In the genomic region with DNA sequence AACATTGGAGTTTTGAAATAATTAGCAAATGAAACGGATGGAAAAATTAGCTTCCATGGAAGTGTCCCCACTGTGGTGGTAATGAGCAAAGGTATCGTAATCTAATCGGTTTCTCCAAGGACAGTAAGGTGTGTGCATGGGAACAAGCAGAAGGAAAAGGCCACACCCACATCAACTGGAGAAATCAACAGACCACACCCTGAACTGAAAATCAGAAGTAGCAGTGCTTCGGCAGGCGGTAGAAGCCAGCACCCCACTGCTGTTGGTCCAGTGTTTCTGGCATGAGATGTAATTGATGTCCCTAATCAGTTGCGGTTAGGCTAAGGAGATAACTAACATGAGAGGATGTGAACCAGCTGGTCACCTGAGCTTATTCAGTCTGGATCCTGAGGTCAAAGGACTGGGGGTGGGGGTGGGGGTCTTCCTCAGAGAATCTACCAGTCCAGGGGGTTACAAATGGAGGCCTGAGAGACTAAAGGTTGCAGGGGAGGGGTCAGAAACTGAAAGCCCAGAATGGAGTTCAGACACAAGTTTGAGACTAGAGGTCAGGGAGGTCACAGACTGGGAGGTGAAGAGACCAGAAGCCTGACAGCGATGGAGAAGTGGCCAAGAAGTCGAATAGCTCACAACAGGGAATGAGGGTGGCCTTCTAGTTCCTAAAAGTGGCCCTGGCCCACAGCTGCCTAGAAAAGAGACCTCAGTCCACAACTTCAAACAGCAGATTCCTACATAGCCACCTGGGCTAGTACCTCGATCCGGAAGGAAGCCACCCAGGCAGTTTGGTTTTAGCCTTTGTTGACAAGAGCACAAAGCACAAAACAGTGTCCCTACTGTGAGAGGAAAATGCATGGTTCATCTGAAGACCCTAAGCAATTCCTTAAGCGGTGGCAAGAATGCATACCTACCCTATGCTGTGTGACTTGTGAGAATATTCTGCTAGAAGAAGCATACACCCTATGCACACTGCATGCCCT, we compare ENCODE assay signal across 32 mouse cellular contexts. TPM values are rescaled to one million over a fixed set of nuclear protein-coding genes. Genes with fewer than 3 reads are reported as not detected.
A peak's percentile ranks its signal among the peaks of the same experiment; 100 is the strongest.
DNase-seq lines count a peak whose midpoint lies in the region; ATAC-seq and TF ChIP-seq lines count a peak whose summit lies in the region.
"Had no signal": no experiment of that assay in that cellular context is flagged by ENCODE, and none has a peak within 500 bp of the region (broad histone marks: within the 10 kb centered on the region; RNA-seq: fewer than 3 reads in every experiment).

No protein-coding gene starts in this region.

- H3K36me3 ChIP-seq in thymus, adult 2 months (ENCODE audit: control insufficient read depth, insufficient read depth, low read length) = no peaks in the 10 kb centered on the region
- H3K36me3 ChIP-seq in intestine, postnatal 0 days (ENCODE audit: control insufficient read depth, insufficient read depth) = no peaks in the 10 kb centered on the region
- H3K36me3 ChIP-seq in midbrain, postnatal 0 days (ENCODE audit: insufficient read depth, low read length) = no peaks in the 10 kb centered on the region
- no peaks in the 10 kb centered on the region for H3K36me3 ChIP-seq in heart, embryonic 11.5 days (ENCODE audit: control insufficient read depth, insufficient read depth, low read length)
- H3K36me3 ChIP-seq: heart, embryonic 12.5 days; limb, embryonic 10.5 days; liver, embryonic 15.5 days; lung, embryonic 15.5 days; neural tube, embryonic 13.5 days had no signal

- 0 out of 2 replicates have a peak, but pooled peaks have one; percentile 6 for ATAC-seq in intestine, postnatal 0 days
- no peak for ATAC-seq in midbrain, postnatal 0 days (ENCODE audit: low FRiP score)
- no peak for ATAC-seq in heart, embryonic 11.5 days (replicated peaks; ENCODE audit: insufficient number of reproducible peaks, low FRiP score, low TSS enrichment)
- ATAC-seq: forebrain, embryonic 14.5 days had no signal

- H3K27ac ChIP-seq in thymus, adult 2 months (ENCODE audit: control insufficient read depth, insufficient read depth, low read length) = peak overlapping the region; percentile 81
- H3K27ac ChIP-seq in intestine, postnatal 0 days (ENCODE audit: low read depth, low read length) = no peak overlapping the region
- no peak overlapping the region for H3K27ac ChIP-seq in midbrain, postnatal 0 days (ENCODE audit: low read depth, low read length)
- no peak overlapping the region for H3K27ac ChIP-seq in heart, embryonic 11.5 days (ENCODE audit: low read depth, low read length)
- H3K27ac ChIP-seq: layer of hippocampus, adult 2 months; limb, embryonic 10.5 days; liver, embryonic 15.5 days; lung, embryonic 15.5 days; neural tube, embryonic 13.5 days had no signal

- no peak overlapping the region for H3K4me3 ChIP-seq in thymus, adult 2 months (ENCODE audit: control insufficient read depth, insufficient read depth, low read length)
- no peak overlapping the region for H3K4me3 ChIP-seq in intestine, postnatal 0 days (ENCODE audit: low read depth, low read length)
- H3K4me3 ChIP-seq in midbrain, postnatal 0 days (ENCODE audit: low read depth, low read length) = no peak overlapping the region
- no peak overlapping the region for H3K4me3 ChIP-seq in heart, embryonic 11.5 days (ENCODE audit: low read depth, low read length)
- H3K4me3 ChIP-seq: heart, embryonic 12.5 days; layer of hippocampus, adult 2 months; limb, embryonic 10.5 days; liver, embryonic 15.5 days; lung, embryonic 15.5 days; myocyte; neural tube, embryonic 13.5 days had no signal

- TF ChIP-seq POLR2A in thymus, adult 2 months (IDR thresholded peaks at IDR 0.05; ENCODE audit: control insufficient read depth, extremely low read depth, insufficient read depth, low read length, poor library complexity) = no peak

- 83% methylated on average over 11 of the region's 11 CpGs for WGBS in thymus, adult 2 months
- WGBS in intestine, postnatal 0 days = 50% methylated on average over 11 of the region's 11 CpGs
- 52% methylated on average over 11 of the region's 11 CpGs for WGBS in midbrain, postnatal 0 days
- 62% methylated on average over 11 of the region's 11 CpGs for WGBS in heart, embryonic 11.5 days (ENCODE audit: insufficient replicate concordance)

- peaks cover 39% of the 10 kb centered on the region for H3K4me1 ChIP-seq in thymus, adult 2 months (replicated peaks; ENCODE audit: control insufficient read depth, insufficient read depth, low read length)
- H3K4me1 ChIP-seq in intestine, postnatal 0 days (replicated peaks; ENCODE audit: control insufficient read depth, insufficient read depth, low read length) = no peaks in the 10 kb centered on the region; the same call in 1 of the 2 replicates
- H3K4me1 ChIP-seq in midbrain, postnatal 0 days (ENCODE audit: insufficient read depth, low read length) = no peaks in the 10 kb centered on the region
- no peaks in the 10 kb centered on the region; the same call in 1 of the 2 replicates for H3K4me1 ChIP-seq in heart, embryonic 11.5 days (ENCODE audit: control insufficient read depth, insufficient read depth, low read length)
- H3K4me1 ChIP-seq: heart, embryonic 12.5 days; limb, embryonic 10.5 days; lung, embryonic 15.5 days had no signal

- no peak for DNase-seq in thymus, adult 2 months
- DNase-seq in thymus, postnatal 4 days = no peak
- peak; percentile 93 for DNase-seq in R1 (ENCODE audit: low read depth, low spot score)
- DNase-seq in adrenal gland, postnatal 14 days = no peak
- DNase-seq in midbrain, postnatal 0 days (ENCODE audit: low spot score) = no peak
- DNase-seq: adrenal gland, adult 2 months; cerebellum, adult 18-20 months; cerebellum, postnatal 14 days; heart, postnatal 10 days; kidney, adult 2 months; kidney, postnatal 14 days; liver; lung, postnatal 36 days; midbrain, embryonic 14.5 days; right cerebral cortex, adult 18-20 months; right cerebral cortex, postnatal 4 days; thymus, postnatal 25 days had no signal

- no peaks in the 10 kb centered on the region for H3K9me3 ChIP-seq in intestine, postnatal 0 days (ENCODE audit: control insufficient read depth)
- no peaks in the 10 kb centered on the region for H3K9me3 ChIP-seq in midbrain, postnatal 0 days (ENCODE audit: low read length)
- no peaks in the 10 kb centered on the region for H3K9me3 ChIP-seq in heart, embryonic 11.5 days (replicated peaks; ENCODE audit: control insufficient read depth, low read length)
- H3K9me3 ChIP-seq: heart, embryonic 12.5 days; limb, embryonic 10.5 days; liver, embryonic 15.5 days; lung, embryonic 15.5 days; neural tube, embryonic 13.5 days had no signal

- H3K9ac ChIP-seq in intestine, postnatal 0 days (ENCODE audit: low read depth, low read length) = no peak overlapping the region
- H3K9ac ChIP-seq in midbrain, postnatal 0 days (replicated peaks; ENCODE audit: low read length, poor library complexity, severe bottlenecking) = no peak overlapping the region
- H3K9ac ChIP-seq in heart, embryonic 11.5 days (ENCODE audit: low read depth, low read length) = no peak overlapping the region
- H3K9ac ChIP-seq: heart, embryonic 12.5 days; liver, embryonic 15.5 days; lung, embryonic 15.5 days; neural tube, embryonic 13.5 days had no signal

- no peaks in the 10 kb centered on the region for H3K27me3 ChIP-seq in thymus, adult 2 months (ENCODE audit: control insufficient read depth, insufficient read depth, low read length)
- H3K27me3 ChIP-seq in intestine, postnatal 0 days (replicated peaks; ENCODE audit: control insufficient read depth, insufficient read depth, low read length) = no peaks in the 10 kb centered on the region
- H3K27me3 ChIP-seq in midbrain, postnatal 0 days (ENCODE audit: insufficient read depth, low read length) = no peaks in the 10 kb centered on the region
- no peaks in the 10 kb centered on the region for H3K27me3 ChIP-seq in heart, embryonic 11.5 days (ENCODE audit: control insufficient read depth, insufficient read depth, low read length)
- H3K27me3 ChIP-seq: heart, embryonic 12.5 days; liver, embryonic 15.5 days; lung, embryonic 15.5 days; neural tube, embryonic 13.5 days had no signal

- TF ChIP-seq CTCF in thymus, adult 2 months (IDR thresholded peaks at IDR 0.05; ENCODE audit: borderline replicate concordance, control insufficient read depth, extremely low read depth, insufficient read depth, low read length, poor library complexity) = no peak
- no peak for TF ChIP-seq CTCF in intestine, postnatal 0 days (IDR thresholded peaks at IDR 0.05; ENCODE audit: low read depth)
- no peak for TF ChIP-seq CTCF in midbrain, postnatal 0 days (IDR thresholded peaks at IDR 0.05)

- H3K4me2 ChIP-seq in intestine, postnatal 0 days (replicated peaks; ENCODE audit: low read depth) = no peak overlapping the region
- no peak overlapping the region for H3K4me2 ChIP-seq in midbrain, postnatal 0 days (ENCODE audit: low read depth, low read length, poor library complexity, severe bottlenecking)
- no peak overlapping the region for H3K4me2 ChIP-seq in heart, embryonic 11.5 days
- H3K4me2 ChIP-seq: heart, embryonic 12.5 days; liver, embryonic 15.5 days; lung, embryonic 15.5 days; neural tube, embryonic 13.5 days had no signal

RNA-seq across cellular contexts. Expression of a gene that starts 9.1 kb away (rescaled TPM):
- polyA plus RNA-seq in thymus, adult 2 months (2012; rRNA removed) = 172 and 234 TPM in 2 replicates
- 19.3 and 24.5 TPM in 2 replicates for polyA plus RNA-seq in intestine, postnatal 0 days (2015; fragmentation: Nextera tagmentation; extraction: Ambion mirVana)
- 85.8 and 102 TPM in 2 replicates for total RNA-seq in adrenal gland, postnatal 14 days (2021)
- 26.6 and 26.7 TPM in 2 replicates for total RNA-seq in midbrain, postnatal 0 days (2014; rRNA removed)
- polyA plus RNA-seq in midbrain, postnatal 0 days (2015; fragmentation: Nextera tagmentation; extraction: Ambion mirVana) = 19.7 and 21.5 TPM in 2 replicates
- 16.3 and 18.8 TPM in 2 replicates for polyA plus RNA-seq in heart, embryonic 11.5 days (2014; fragmentation: Nextera tagmentation; extraction: Ambion mirVana)

RNA-seq across cellular contexts. Expression of a gene that starts 31.1 kb away (rescaled TPM):
- not detected in 2 replicates for polyA plus RNA-seq in thymus, adult 2 months (2012; rRNA removed)
- polyA plus RNA-seq in intestine, postnatal 0 days (2015; fragmentation: Nextera tagmentation; extraction: Ambion mirVana) = not detected in 2 replicates
- total RNA-seq in adrenal gland, postnatal 14 days (2021) = not detected in 2 replicates
- not detected in 2 replicates for total RNA-seq in midbrain, postnatal 0 days (2014; rRNA removed)
- not detected in 2 replicates for polyA plus RNA-seq in midbrain, postnatal 0 days (2015; fragmentation: Nextera tagmentation; extraction: Ambion mirVana)
- not detected in 2 replicates for polyA plus RNA-seq in heart, embryonic 11.5 days (2014; fragmentation: Nextera tagmentation; extraction: Ambion mirVana)
- total RNA-seq: adrenal gland, adult 2 months; gastrocnemius, adult 8-10 months; heart, postnatal 10 days; layer of hippocampus, adult 2 months; layer of hippocampus, postnatal 25 days; megakaryocyte-erythroid progenitor cell, adult 5-6 weeks had no signal
- polyA plus RNA-seq: adrenal gland, adult 2 months; embryonic facial prominence, embryonic 11.5 days; forebrain, embryonic 14.5 days; heart, embryonic 12.5 days; kidney, adult 2 months; limb, embryonic 10.5 days; liver, embryonic 15.5 days; midbrain, embryonic 14.5 days; stomach, embryonic 16.5 days had no signal
